Mouse (Mus musculus) ES-Bruce4 (cell line): ENCODE data around the gene Tbpl1.

Experiments
- CTCF ChIP-seq: IDR thresholded peaks from one replicate; pipeline ENCODE4 v1.8.1; 2011; ENCODE audit warnings: low read depth, low read length
- EP300 ChIP-seq: IDR thresholded peaks from 2 replicates; pipeline ENCODE4 v1.6.1; 2011; ENCODE audit warnings: low read depth, low read length; ENCODE audit not compliant: insufficient read depth
- POLR2A ChIP-seq: IDR thresholded peaks from one replicate; pipeline ENCODE4 v1.8.1; 2011; ENCODE audit warnings: low read length; ENCODE audit not compliant: insufficient read depth

GRCm38 (mm10) chr10:22731272-22732093 is at the start of gene Tbpl1:
- TF ChIP-seq EP300: no peak
- peak; percentile 8 for TF ChIP-seq POLR2A
- TF ChIP-seq CTCF: no peak
